Mouse (Mus musculus) hindbrain, embryonic 11.5 days (tissue): ENCODE measurements around the gene Sos1. TPM values are rescaled to one million over a fixed set of nuclear protein-coding genes. Genes with fewer than 3 reads are reported as not detected.

Source experiments
- polyA plus RNA-seq: library from polyadenylated mRNA; unstranded; fragments of >200 nt; fragmentation: Nextera tagmentation; extraction: Ambion mirVana; gene quantifications from 2 replicates; pipeline ENCODE4 v1.2.1, GENCODE M21; 2014

Gene Sos1
- polyA plus RNA-seq, 1 experiment from 2014 or later, result 11.5 TPM

Other genes with a start within 250 kb of the Sos1 start
- gene Morn2, start 190.2 kb downstream of the Sos1 start, polyA plus RNA-seq, result 32.0 and 38.6 TPM in 2 replicates
- gene Dhx57, start 190.0 kb downstream of the Sos1 start, polyA plus RNA-seq, result 23.3 and 25.7 TPM in 2 replicates
- 0.50 and 1.7 TPM in 2 replicates for gene Arhgef33, start 173.0 kb downstream of the Sos1 start, polyA plus RNA-seq
- gene Gm10190, start 106.9 kb downstream of the Sos1 start, polyA plus RNA-seq, result 1.8 and 1.9 TPM in 2 replicates
- 4.6 and 5.6 TPM in 2 replicates for gene Cdkl4, start 97.4 kb upstream of the Sos1 start, polyA plus RNA-seq
- 27.5 and 31.9 TPM in 2 replicates for gene Map4k3, start 248.0 kb upstream of the Sos1 start, polyA plus RNA-seq